Mouse (Mus musculus) liver, postnatal 0 days (tissue): Measurements from ENCODE around the gene Rrp15.

Source experiments
- CTCF ChIP-seq: sonication (generic); IDR thresholded peaks from 2 replicates; pipeline ENCODE4 v1.5.1; 2016; ENCODE audit warnings: antibody characterized with exemption, low read depth
- EP300 ChIP-seq: IDR thresholded peaks from 2 replicates; pipeline ENCODE4 v1.6.1; 2016; ENCODE audit warnings: antibody characterized with exemption, low read depth, mild to moderate bottlenecking

GRCm38 (mm10) chr1:186692370-186692769 lies 56.8 kb downstream of the Rrp15 start:
- TF ChIP-seq CTCF, result peak; percentile 29
- TF ChIP-seq EP300, result no peak
